Mouse (Mus musculus) layer of hippocampus, adult 11-12 months (tissue): ENCODE data around the gene Mt3.
"Not testable (repeated sequence)": the region's sequence is repeated elsewhere in the genome, so short reads cannot be mapped to it uniquely, and the experiment has no call there.

Source experiments
- DNase-seq: peaks from one replicate; pipeline ENCODE4 v3.0.0; 2022; ENCODE audit warnings: low spot score

Mt3 gene

DNA sequence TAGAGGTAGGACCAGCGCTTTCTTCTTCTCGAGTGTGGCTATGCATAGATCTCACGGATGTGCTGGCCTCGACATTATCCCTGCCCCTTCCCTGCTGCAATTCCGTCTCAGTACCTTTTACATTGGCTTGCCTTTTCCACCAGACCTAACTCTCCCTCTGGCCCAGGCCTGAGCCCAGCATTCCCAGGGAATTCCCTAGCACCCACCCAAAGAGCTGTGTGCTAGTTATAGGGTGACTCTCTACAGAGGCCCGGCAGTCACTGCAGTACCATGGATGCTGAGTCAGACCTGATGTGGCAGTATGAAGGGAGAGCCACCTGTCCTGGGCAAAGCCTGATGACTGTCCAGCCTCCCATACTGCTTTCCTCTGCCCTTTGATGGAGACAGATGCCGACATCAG is 1.0 kb downstream of the Mt3 start:
- peak; percentile 43 for DNase-seq

- DNase-seq, result peak; percentile 39
Measured at GRCm38 (mm10) chr8:94154537-94154936, 2.1 kb downstream of the Mt3 start.

- DNase-seq, result no peak
Measured at GRCm38 (mm10) chr8:94156092-94156491, 3.7 kb downstream of the Mt3 start.

GRCm38 (mm10) chr8:94165772-94166171 is 13.4 kb downstream of the Mt3 start:
- DNase-seq, result not testable (repeated sequence)

GRCm38 (mm10) chr8:94167244-94167643 is 14.8 kb downstream of the Mt3 start:
- DNase-seq, result peak; percentile 96

DNA sequence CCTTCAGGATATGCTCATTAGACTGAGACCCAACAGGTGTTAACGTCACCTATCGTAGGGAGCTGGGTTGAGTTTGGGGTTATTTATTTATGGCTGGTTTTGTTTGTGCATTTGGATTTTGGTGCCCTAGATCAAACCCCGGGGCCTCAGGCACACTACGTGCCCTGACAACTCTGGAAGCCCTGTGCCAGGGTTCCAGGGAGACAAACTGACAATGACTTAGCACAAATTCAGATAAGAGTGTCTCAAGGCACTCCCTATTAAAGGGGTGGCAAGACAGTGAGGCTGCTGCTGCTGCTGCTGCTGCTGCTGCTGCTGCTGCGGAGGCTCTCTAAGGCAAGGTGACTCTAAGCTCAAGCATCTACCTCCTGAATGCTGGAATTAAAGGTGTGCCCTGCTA is 17.1 kb downstream of the Mt3 start:
- DNase-seq, result no peak

DNA sequence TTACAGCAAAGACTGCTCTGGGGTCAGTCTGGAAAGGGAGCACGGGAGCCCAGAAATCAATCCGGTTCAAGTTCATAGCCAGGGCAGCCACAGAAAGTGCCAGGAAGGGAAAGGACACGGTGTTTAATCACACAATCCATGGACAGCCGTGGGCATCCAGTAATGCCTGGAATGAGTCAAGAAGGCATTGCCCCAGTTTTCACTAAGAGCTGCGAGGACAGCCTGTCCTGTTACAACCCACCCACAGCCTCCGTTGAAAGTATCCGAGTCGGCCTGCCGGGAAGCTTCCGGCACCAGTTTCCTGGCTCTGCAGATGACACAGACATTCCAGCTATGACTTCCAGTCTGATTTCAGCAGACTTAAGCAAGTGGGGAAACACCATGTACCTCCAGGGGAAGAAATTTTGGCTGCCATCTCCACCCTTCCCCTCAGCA is 18.9 kb downstream of the Mt3 start:
- DNase-seq, result no peak

DNA sequence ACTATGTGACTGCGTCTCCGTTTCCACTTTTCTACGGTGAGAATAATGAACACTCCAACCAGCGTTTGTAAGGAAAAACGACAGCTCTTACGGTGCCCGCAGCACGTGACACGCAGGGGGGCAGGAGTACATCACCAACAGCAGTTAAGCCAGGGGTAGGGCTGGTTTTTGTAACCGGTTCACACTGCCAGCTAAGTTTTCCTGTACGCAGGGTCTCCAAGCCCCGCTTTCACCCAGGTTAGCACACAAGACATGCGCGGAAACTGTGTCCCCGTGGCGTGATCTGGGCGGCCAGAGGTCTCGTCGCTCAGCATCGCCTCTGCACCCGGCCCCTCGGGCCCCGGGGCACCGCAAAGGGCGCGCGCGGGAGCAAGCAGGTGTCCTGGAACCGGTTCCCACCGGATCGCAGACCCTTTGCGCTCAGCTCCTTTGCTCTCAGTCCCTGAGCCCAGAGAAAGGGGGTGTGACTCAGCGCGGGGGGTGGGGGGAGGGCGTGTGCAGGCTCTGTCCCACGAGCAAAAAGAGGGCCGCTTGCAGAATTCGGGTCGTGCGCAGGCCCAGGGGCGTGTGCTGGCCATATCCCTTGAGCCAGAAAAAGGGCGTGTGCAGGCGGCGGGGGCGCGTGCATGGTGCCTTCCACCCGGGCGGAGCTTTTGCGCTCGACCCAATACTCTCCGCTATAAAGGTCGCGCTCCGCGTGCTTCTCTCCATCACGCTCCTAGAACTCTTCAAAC is 19.8 kb downstream of the Mt3 start, which contains the start of gene Mt2:
Gene Mt2, plus strand, starts transcription at position 590 of the 734 bp plus-strand sequence.
- peak; percentile 75 for DNase-seq

GRCm38 (mm10) chr8:94172809-94173732 is 20.7 kb downstream of the Mt3 start:
- no peak for DNase-seq

- DNase-seq, result no peak
Measured at GRCm38 (mm10) chr8:94173848-94174403, 21.5 kb downstream of the Mt3 start.

- DNase-seq, result no peak
Measured at GRCm38 (mm10) chr8:94174619-94175213, 22.3 kb downstream of the Mt3 start.

DNA sequence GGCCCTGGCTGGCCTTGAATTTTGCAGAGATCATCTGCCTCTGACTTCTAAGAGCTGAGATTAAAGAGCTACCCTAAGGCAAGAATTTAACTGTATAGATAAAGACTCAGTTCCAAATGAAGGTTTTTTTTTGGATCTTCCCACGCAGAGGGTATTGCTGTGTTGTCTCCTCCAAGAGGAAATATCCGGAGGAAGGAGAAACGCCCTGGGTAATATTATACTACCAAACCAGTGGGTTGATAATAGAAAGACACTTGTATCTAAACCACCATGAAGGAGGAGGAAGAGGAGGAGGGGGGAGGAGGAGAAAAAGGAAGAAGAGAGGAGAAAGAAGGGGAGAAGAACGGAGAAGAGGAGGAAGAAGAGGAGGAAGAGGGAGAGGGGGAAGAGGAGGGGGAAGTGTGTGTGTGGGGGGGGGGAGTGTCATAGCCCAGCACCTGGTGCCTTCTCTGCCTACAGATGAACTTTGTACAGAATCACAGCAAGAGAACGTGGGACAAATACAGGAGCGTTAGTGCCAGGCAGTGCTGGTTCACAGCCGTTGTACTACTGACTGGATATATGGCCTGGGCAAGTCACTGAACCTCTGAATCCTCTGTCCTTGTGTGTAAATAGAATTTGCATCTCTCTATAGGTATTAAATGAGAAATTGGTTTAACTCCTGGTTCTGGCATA is 25.4 kb downstream of the Mt3 start:
- DNase-seq, result no peak

GRCm38 (mm10) chr8:94178857-94179712 is 26.7 kb downstream of the Mt3 start, which contains the start of gene Mt1:
Mt1 (plus strand) TSS chr8:94179082.
- peak; percentile 93 for DNase-seq

- no peak for DNase-seq
Measured at GRCm38 (mm10) chr8:94179713-94180560, 27.5 kb downstream of the Mt3 start.

GRCm38 (mm10) chr8:94180561-94180908 is 28.1 kb downstream of the Mt3 start:
- DNase-seq, result no peak

- DNase-seq, result no peak
Measured at GRCm38 (mm10) chr8:94182055-94182929, 29.9 kb downstream of the Mt3 start.

DNA sequence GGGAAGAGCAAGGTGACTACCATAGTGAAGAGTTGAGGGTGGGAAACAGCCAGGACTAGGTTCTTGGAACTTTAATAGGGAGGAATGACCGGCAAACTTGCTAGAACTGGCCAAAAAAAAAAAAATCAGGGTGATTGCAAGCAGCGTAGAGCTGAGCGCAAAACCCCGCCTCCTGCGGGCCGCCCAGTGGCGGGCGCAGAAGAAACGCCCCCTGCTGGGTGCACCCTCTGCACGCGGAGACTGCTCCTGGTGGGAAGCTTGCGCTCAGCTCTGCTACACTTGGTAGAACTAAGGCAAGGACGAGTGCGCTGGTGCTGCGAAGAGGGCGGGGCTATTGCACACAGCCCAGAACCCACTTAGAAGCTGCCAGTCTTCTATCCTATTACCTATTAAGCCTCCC is 30.7 kb downstream of the Mt3 start:
- DNase-seq, result peak; percentile 78

- no peak for DNase-seq
Measured at GRCm38 (mm10) chr8:94184357-94184843, 32.0 kb downstream of the Mt3 start.

DNA sequence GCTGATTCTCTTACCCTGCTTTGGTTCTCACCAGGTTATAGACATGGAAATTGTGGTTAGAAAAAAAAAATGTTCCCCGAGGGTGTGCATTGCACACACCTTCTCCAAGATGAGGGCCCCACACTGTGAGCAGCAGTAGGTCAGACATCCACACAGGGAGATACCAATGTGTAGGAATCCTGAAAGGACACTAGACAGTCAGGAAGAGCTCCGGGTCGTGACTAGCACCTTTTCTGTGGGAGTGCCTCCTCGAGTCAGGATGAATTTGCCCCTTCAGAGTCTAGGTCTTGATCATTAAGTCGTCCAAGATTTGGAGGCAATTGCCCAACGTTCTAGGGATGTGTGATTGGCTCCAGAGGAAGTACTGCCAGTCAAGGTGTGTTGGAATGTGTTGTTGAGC is 33.4 kb downstream of the Mt3 start:
- DNase-seq, result no peak
